Mouse (Mus musculus): ENCODE measurements around the gene Inpp5a. TPM values are rescaled to one million over a fixed set of nuclear protein-coding genes. Genes with fewer than 3 reads are reported as not detected.

The Inpp5a gene
- total and polyA plus RNA-seq, 2 experiments from 2014 or later, result 43.4 to 65.2 TPM

DNA sequence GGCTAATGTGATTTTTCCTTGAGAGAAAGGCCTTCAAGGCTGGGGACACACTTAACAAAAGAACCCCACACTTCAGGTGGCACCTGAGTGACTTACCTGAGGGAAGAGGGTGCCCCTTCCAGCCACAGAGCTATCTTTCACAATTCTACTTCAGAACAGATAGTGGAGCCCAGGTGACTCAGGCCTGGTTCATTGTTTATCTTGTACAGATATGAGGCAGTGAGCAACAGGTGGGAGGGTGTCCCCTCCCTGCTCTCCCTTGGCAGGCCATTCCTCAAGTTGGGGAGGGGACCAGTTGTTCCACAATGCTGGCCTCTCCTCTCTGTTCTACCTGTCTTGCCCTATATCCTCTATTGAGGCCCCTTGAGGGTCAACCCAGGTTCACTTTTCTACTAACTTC lies 17.5 kb upstream of the Inpp5a start:
- H3K27ac ChIP-seq (ENCODE audit: low read depth), result no peak overlapping the region
- H3K9me3 ChIP-seq (replicated peaks; ENCODE audit: control insufficient read depth, low read length), result no peaks in the 10 kb centered on the region
- ATAC-seq (ENCODE audit: insufficient read depth, low read depth) (no peak), DNase-seq (ENCODE audit: low spot score) (no peak)
- H3K36me3 ChIP-seq (replicated peaks; ENCODE audit: control insufficient read depth, insufficient read depth, low read length), result no peaks in the 10 kb centered on the region
- H3K27me3 ChIP-seq (ENCODE audit: control insufficient read depth, insufficient read depth, low read length), result no peaks in the 10 kb centered on the region
- no peak overlapping the region for H3K4me2 ChIP-seq (ENCODE audit: low read depth, low read length)
- TF ChIP-seq EP300 (IDR thresholded peaks at IDR 0.05; ENCODE audit: low read depth) (no peak), CTCF (IDR thresholded peaks at IDR 0.05; ENCODE audit: low read depth) (no peak)
- no peak overlapping the region for H3K9ac ChIP-seq (replicated peaks; ENCODE audit: low read depth, low read length)
- peaks cover 42% of the 10 kb centered on the region for H3K4me1 ChIP-seq (ENCODE audit: control insufficient read depth, insufficient read depth)
- no peak overlapping the region for H3K4me3 ChIP-seq (ENCODE audit: low read depth, low read length)

DNA sequence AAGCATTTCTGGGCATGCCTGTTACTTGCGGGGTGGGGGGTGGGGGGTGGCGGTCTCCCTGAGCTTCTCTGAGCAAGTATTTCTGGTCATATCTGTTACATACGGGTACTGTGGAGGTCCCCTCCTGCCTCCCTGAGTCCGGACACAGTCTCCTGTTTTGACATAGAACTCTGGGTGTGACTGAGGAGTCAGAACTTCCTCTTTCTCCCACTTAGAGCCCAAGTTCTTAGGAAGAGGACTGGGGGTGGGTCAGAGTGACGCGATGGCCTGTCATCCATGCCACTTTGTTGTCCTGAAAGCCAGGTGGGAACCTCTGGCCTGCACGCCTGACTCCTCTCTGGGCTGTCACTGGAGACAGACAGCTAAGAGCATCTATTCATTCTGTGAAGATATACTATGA lies 11.5 kb upstream of the Inpp5a start:
- TF ChIP-seq CTCF (IDR thresholded peaks at IDR 0.05; ENCODE audit: low read depth), result no peak
- no peak for TF ChIP-seq EP300 (IDR thresholded peaks at IDR 0.05; ENCODE audit: low read depth)
- no peaks in the 10 kb centered on the region for H3K36me3 ChIP-seq (replicated peaks; ENCODE audit: control insufficient read depth, insufficient read depth, low read length)
- 76% methylated on average over 7 of the region's 7 CpGs for WGBS
- H3K4me3 ChIP-seq (ENCODE audit: low read depth, low read length), result no peak overlapping the region
- no peaks in the 10 kb centered on the region for H3K27me3 ChIP-seq (ENCODE audit: control insufficient read depth, insufficient read depth, low read length)
- no peaks in the 10 kb centered on the region for H3K9me3 ChIP-seq (replicated peaks; ENCODE audit: control insufficient read depth, low read length)
- H3K4me2 ChIP-seq (ENCODE audit: low read depth, low read length), result no peak overlapping the region
- ATAC-seq (ENCODE audit: insufficient read depth, low read depth) (no peak), DNase-seq (ENCODE audit: low spot score) (no peak)
- H3K9ac ChIP-seq (replicated peaks; ENCODE audit: low read depth, low read length), result no peak overlapping the region
- no peak overlapping the region for H3K27ac ChIP-seq (ENCODE audit: low read depth)
- H3K4me1 ChIP-seq (ENCODE audit: control insufficient read depth, insufficient read depth), result no peaks in the 10 kb centered on the region; the same call in 1 of the 2 replicates

DNA sequence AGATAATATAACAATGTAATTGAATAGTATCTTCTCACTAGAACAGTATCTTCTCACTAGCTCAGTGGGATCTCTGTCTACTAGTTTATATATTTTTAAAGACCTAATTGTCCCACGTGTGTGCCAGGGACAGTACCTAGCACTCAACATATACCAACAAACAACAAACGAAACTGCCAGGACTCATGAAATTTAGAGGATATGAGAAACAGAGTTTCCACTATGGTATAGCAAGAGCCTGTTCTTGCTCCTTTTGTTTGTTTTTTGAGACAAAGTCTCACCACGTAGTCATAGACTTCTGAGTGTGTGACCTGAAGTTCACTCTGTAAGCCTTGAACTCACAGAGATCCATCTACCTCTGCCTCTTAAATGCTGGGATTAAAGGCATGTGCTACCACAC lies 10.6 kb upstream of the Inpp5a start:
- H3K36me3 ChIP-seq (replicated peaks; ENCODE audit: control insufficient read depth, insufficient read depth, low read length), result no peaks in the 10 kb centered on the region
- H3K9ac ChIP-seq (replicated peaks; ENCODE audit: low read depth, low read length), result no peak overlapping the region
- 88% methylated on average over 3 of the region's 3 CpGs for WGBS
- no peak for DNase-seq (ENCODE audit: low spot score)
- no peak overlapping the region for H3K4me2 ChIP-seq (ENCODE audit: low read depth, low read length)
- H3K4me1 ChIP-seq (ENCODE audit: control insufficient read depth, insufficient read depth), result no peaks in the 10 kb centered on the region; the same call in 1 of the 2 replicates
- ATAC-seq (ENCODE audit: insufficient read depth, low read depth), result no peak
- H3K4me3 ChIP-seq (ENCODE audit: low read depth, low read length), result no peak overlapping the region
- H3K27ac ChIP-seq (ENCODE audit: low read depth), result no peak overlapping the region
- H3K27me3 ChIP-seq (ENCODE audit: control insufficient read depth, insufficient read depth, low read length), result no peaks in the 10 kb centered on the region
- H3K9me3 ChIP-seq (replicated peaks; ENCODE audit: control insufficient read depth, low read length), result no peaks in the 10 kb centered on the region
- no peak for TF ChIP-seq EP300 (IDR thresholded peaks at IDR 0.05; ENCODE audit: low read depth)
- TF ChIP-seq CTCF (IDR thresholded peaks at IDR 0.05; ENCODE audit: low read depth), result no peak

DNA sequence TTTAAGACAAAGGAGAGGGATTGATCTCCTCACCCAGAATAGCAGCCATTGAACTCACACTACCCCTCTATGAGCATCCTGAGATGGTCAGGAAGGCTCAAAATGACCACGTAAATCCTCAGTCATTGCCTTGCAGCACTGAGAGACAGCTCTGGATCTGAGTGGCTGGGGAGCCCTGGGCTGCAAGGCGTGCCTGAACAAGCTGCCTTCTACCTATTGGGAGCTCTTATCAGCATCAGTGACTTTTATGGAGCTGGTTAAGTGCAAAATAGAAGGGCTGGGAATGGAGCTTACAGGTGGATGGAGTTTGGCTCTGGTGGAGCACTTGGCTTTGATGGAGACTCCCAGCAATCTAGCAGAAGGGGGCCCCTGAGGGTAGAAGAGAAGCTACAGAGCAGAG lies 9.2 kb upstream of the Inpp5a start:
- no peak for ATAC-seq (ENCODE audit: insufficient read depth, low read depth)
- H3K9ac ChIP-seq (replicated peaks; ENCODE audit: low read depth, low read length), result no peak overlapping the region
- WGBS, result 54% methylated on average over 2 of the region's 2 CpGs
- H3K36me3 ChIP-seq (replicated peaks; ENCODE audit: control insufficient read depth, insufficient read depth, low read length), result no peaks in the 10 kb centered on the region
- no peak overlapping the region for H3K4me2 ChIP-seq (ENCODE audit: low read depth, low read length)
- no peak for DNase-seq (ENCODE audit: low spot score)
- no peaks in the 10 kb centered on the region for H3K9me3 ChIP-seq (replicated peaks; ENCODE audit: control insufficient read depth, low read length)
- TF ChIP-seq EP300 (IDR thresholded peaks at IDR 0.05; ENCODE audit: low read depth), result no peak
- TF ChIP-seq CTCF (IDR thresholded peaks at IDR 0.05; ENCODE audit: low read depth), result no peak
- no peaks in the 10 kb centered on the region for H3K27me3 ChIP-seq (ENCODE audit: control insufficient read depth, insufficient read depth, low read length)
- H3K27ac ChIP-seq (ENCODE audit: low read depth), result no peak overlapping the region
- no peaks in the 10 kb centered on the region; the same call in 1 of the 2 replicates for H3K4me1 ChIP-seq (ENCODE audit: control insufficient read depth, insufficient read depth)
- no peak overlapping the region for H3K4me3 ChIP-seq (ENCODE audit: low read depth, low read length)

DNA sequence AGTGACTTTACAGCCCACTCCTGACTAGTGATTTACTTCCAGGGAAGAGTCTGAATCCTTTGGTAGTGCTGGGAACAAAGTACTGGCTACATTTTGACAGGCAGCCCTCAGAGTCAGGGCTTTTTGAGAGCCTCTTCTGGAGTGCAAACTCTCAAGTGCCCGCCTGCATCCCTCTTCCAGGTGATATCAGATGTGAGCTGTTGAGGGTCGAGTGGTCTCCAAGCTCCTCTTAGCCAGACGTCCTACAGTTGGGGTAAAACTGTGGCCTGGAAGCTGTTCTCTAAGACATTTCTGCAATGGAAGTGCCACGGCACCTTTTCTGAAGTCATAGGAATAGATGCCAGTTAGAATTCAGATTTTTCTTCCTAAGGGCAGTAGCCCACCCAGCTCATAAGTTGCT lies 8.7 kb upstream of the Inpp5a start:
- DNase-seq (ENCODE audit: low spot score) (no peak), ATAC-seq (ENCODE audit: insufficient read depth, low read depth) (no peak)
- Histone ChIP-seq H3K27ac (ENCODE audit: low read depth) (no peak overlapping the region), H3K4me3 (ENCODE audit: low read depth, low read length) (no peak overlapping the region), H3K4me1 (ENCODE audit: control insufficient read depth, insufficient read depth) (no peaks in the 10 kb centered on the region; the same call in 1 of the 2 replicates), H3K4me2 (ENCODE audit: low read depth, low read length) (no peak overlapping the region), H3K9ac (replicated peaks; ENCODE audit: low read depth, low read length) (no peak overlapping the region), H3K36me3 (replicated peaks; ENCODE audit: control insufficient read depth, insufficient read depth, low read length) (no peaks in the 10 kb centered on the region), H3K27me3 (ENCODE audit: control insufficient read depth, insufficient read depth, low read length) (no peaks in the 10 kb centered on the region), H3K9me3 (replicated peaks; ENCODE audit: control insufficient read depth, low read length) (no peaks in the 10 kb centered on the region)
- 48% methylated on average over 4 of the region's 4 CpGs for WGBS
- TF ChIP-seq CTCF (IDR thresholded peaks at IDR 0.05; ENCODE audit: low read depth) (no peak), EP300 (IDR thresholded peaks at IDR 0.05; ENCODE audit: low read depth) (no peak)

DNA sequence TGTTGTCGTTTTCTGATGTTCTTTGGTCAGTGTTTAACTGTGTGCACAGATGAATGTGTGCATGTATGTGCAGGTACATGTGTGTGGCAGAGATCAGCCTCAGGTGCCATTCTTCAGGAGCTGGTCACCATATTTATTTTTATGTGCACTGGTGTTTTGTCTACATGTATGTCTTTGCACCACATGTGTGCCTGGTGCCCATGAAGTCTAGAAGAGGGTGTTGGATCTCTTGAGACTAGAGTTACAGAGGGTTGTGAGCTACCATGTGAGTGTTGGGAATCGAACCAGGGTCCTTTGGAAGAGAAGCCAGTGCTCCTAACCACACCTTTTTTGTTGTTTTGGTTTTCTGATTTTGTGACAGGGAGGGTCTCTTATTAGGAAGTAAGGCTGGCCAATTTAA lies 7.0 kb upstream of the Inpp5a start:
- DNase-seq (ENCODE audit: low spot score), result no peak
- ATAC-seq (ENCODE audit: insufficient read depth, low read depth), result no peak

More for the DNA sequence above, 7.0 kb upstream of the Inpp5a start:
- Histone ChIP-seq H3K27me3 (ENCODE audit: control insufficient read depth, insufficient read depth, low read length) (no peaks in the 10 kb centered on the region), H3K36me3 (replicated peaks; ENCODE audit: control insufficient read depth, insufficient read depth, low read length) (no peaks in the 10 kb centered on the region), H3K4me1 (ENCODE audit: control insufficient read depth, insufficient read depth) (no peaks in the 10 kb centered on the region; the same call in 1 of the 2 replicates), H3K9me3 (replicated peaks; ENCODE audit: control insufficient read depth, low read length) (no peaks in the 10 kb centered on the region), H3K27ac (ENCODE audit: low read depth) (no peak overlapping the region), H3K4me3 (ENCODE audit: low read depth, low read length) (no peak overlapping the region), H3K4me2 (ENCODE audit: low read depth, low read length) (no peak overlapping the region), H3K9ac (replicated peaks; ENCODE audit: low read depth, low read length) (no peak overlapping the region)
- whole genome bisulfite sequencing, result 85% methylated on average over 2 of the region's 2 CpGs
- TF ChIP-seq EP300 (IDR thresholded peaks at IDR 0.05; ENCODE audit: low read depth), result no peak
- no peak for TF ChIP-seq CTCF (IDR thresholded peaks at IDR 0.05; ENCODE audit: low read depth)

All from heart, postnatal 0 days (tissue).